Mouse (Mus musculus) intestine, postnatal 0 days (tissue): ENCODE results near the gene Oas2. TPM values are rescaled to one million over a fixed set of nuclear protein-coding genes. Genes with fewer than 3 reads are reported as not detected.
A peak's percentile ranks its signal among the peaks of the same experiment; 100 is the strongest.

Experiments used
- ATAC-seq: fragments of 200-750 bp; cut with Nextera tagmentation; 2 replicates; pipeline ENCODE4 v1.8.0; 2017; ENCODE audit warnings: mild to moderate bottlenecking, moderate TSS enrichment, moderate library complexity
- H3K27ac ChIP-seq: fragments of 300-500 bp; sonication (generic); 2 replicates; pipeline ENCODE4 v1.5.1; 2014; ENCODE audit warnings: mild to moderate bottlenecking, low read depth, low read length, moderate library complexity
- H3K27me3 ChIP-seq: fragments of 300-500 bp; sonication (generic); replicated peaks from 2 replicates; pipeline ENCODE4 v1.6.1; 2014; ENCODE audit warnings: low read length, mixed read lengths; ENCODE audit not compliant: control insufficient read depth, insufficient read depth
- H3K36me3 ChIP-seq: fragments of 300-500 bp; sonication (generic); 2 replicates; pipeline ENCODE4 v1.6.1; 2014; ENCODE audit warnings: mild to moderate bottlenecking, moderate library complexity; ENCODE audit not compliant: control insufficient read depth, insufficient read depth
- H3K4me1 ChIP-seq: fragments of 300-500 bp; sonication (generic); replicated peaks from 2 replicates; pipeline ENCODE4 v1.6.1; 2014; ENCODE audit warnings: antibody characterized with exemption, low read length, mixed read lengths; ENCODE audit not compliant: control insufficient read depth, insufficient read depth
- H3K4me2 ChIP-seq: fragments of 300-500 bp; sonication (generic); replicated peaks from 2 replicates; pipeline ENCODE4 v1.6.1; 2014; ENCODE audit warnings: low read depth, mild to moderate bottlenecking, moderate library complexity
- H3K4me3 ChIP-seq: fragments of 300-500 bp; sonication (generic); 2 replicates; pipeline ENCODE4 v1.5.1; 2014; ENCODE audit warnings: low read depth, low read length
- H3K9ac ChIP-seq: fragments of 300-500 bp; sonication (generic); 2 replicates; pipeline ENCODE4 v1.6.1; 2014; ENCODE audit warnings: mild to moderate bottlenecking, low read depth, low read length
- H3K9me3 ChIP-seq: fragments of 300-500 bp; sonication (generic); 2 replicates; pipeline ENCODE4 v1.6.1; 2016; ENCODE audit warnings: mixed run types; ENCODE audit not compliant: control insufficient read depth
- CTCF ChIP-seq: sonication (generic); IDR thresholded peaks from 2 replicates; pipeline ENCODE4 v1.5.1; 2016; ENCODE audit warnings: low read depth, mild to moderate bottlenecking, control low read depth, antibody characterized with exemption, moderate library complexity
- WGBS: fragments of 180-500 bp; shearing (Covaris S2); extraction: QIAGEN DNeasy Blood & Tissue Kit; methylation state at CpG from one replicate; pipeline ENCODE4 v1.1.7; 2014; 5-methylcytosine and 5-hydroxymethylcytosine counted together
- polyA plus RNA-seq: library from polyadenylated mRNA; unstranded; fragments of >200 nt; fragmentation: Nextera tagmentation; extraction: Ambion mirVana; gene quantifications from 2 replicates; pipeline ENCODE4 v1.2.1, GENCODE M21; 2015

Gene Oas2
- polyA plus RNA-seq, 1 experiment from 2014 or later: 0.23 TPM

DNA sequence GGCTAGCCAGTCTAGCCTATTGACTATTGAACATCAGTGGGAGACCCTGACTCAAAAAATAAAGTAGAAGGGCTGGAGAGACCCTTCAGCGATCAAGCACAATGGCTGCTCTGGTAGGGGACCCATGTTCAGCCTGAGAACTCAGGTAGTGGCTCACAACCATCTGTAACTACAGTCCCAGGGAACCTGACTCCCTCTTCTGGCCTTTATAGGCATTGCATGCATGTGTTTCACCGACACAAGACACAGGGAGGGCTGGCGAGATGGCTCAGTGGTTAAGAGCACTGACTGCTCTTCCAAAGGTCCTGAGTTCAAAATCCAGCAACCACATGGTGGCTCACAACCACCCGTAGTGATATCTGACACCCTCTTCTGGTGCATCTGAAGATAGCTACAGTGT is 7.5 kb downstream of the Oas2 start:
- TF ChIP-seq CTCF: peak; percentile 73
- no peaks in the 10 kb centered on the region for H3K4me1 ChIP-seq
- H3K9ac ChIP-seq: no peak overlapping the region
- H3K4me2 ChIP-seq: no peak overlapping the region
- H3K36me3 ChIP-seq: no peaks in the 10 kb centered on the region
- no peaks in the 10 kb centered on the region for H3K27me3 ChIP-seq
- H3K4me3 ChIP-seq: no peak overlapping the region
- H3K27ac ChIP-seq: no peak overlapping the region
- no peak for ATAC-seq
- H3K9me3 ChIP-seq: no peaks in the 10 kb centered on the region
- 20% methylated on average over 4 of the region's 4 CpGs for WGBS

DNA sequence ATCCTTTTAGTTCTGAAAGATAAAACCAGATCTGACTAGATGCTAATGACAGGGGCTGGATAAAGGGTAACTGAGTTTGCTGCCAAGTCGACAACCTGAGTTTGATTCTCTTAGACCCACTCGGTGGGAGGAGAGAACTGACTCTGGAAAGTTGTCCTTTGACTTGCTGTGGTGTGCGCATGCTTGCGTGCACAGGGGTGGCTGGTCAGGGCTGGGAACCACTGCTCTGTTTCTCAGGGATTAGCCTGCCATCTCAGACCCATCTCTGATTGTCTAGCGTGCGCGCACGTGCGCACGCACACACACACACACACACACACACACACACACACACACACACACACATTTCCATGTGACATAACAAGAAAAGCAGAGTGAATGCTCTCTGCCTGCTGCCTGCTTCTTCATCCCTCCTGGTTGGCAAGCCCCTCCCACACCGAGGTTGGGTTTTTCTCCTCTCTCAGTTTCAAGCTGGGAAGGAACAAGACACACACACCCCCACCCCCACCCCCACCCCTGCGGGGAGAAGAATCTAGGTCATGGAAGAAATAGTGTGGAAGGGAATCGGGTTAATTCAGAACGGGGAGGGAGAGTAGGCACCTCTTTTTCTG is 15.2 kb downstream of the Oas2 start:
- WGBS: 69% methylated on average over 14 of the region's 14 CpGs
- no peak for ATAC-seq

DNA sequence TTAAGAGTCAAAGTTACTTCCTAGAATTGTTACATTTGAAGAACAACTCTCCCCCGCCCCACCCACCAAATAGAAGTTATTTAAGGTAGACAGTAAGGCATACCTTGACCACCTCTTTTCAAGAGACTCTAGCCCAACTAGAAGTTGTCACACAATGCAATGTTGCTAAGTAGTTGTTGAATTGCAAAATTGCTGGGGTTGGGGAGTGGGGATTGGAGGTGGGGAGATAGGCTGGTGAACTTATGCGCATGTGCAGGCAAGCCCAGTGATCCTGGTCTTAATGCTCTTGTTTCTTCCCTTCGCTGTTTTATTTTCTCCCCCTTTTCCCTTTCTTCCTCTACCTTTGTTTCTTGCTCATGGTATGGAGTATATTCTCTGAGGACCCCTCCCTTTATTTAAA is 16.0 kb downstream of the Oas2 start:
- ATAC-seq: no peak
- H3K4me1 ChIP-seq: no peaks in the 10 kb centered on the region
- no peak overlapping the region for H3K4me3 ChIP-seq
- WGBS: 90% methylated on average over 3 of the region's 3 CpGs
- H3K27me3 ChIP-seq: no peaks in the 10 kb centered on the region
- H3K9me3 ChIP-seq: no peaks in the 10 kb centered on the region
- H3K27ac ChIP-seq: no peak overlapping the region
- no peak overlapping the region for H3K9ac ChIP-seq
- no peak for TF ChIP-seq CTCF
- no peaks in the 10 kb centered on the region for H3K36me3 ChIP-seq
- no peak overlapping the region for H3K4me2 ChIP-seq

More for the DNA sequence above, 15.2 kb downstream of the Oas2 start:
- H3K4me2 ChIP-seq: no peak overlapping the region
- no peak overlapping the region for H3K9ac ChIP-seq
- H3K4me3 ChIP-seq: no peak overlapping the region
- no peak overlapping the region for H3K27ac ChIP-seq
- no peaks in the 10 kb centered on the region for H3K9me3 ChIP-seq
- no peaks in the 10 kb centered on the region for H3K36me3 ChIP-seq
- H3K27me3 ChIP-seq: no peaks in the 10 kb centered on the region
- TF ChIP-seq CTCF: no peak
- no peaks in the 10 kb centered on the region for H3K4me1 ChIP-seq

DNA sequence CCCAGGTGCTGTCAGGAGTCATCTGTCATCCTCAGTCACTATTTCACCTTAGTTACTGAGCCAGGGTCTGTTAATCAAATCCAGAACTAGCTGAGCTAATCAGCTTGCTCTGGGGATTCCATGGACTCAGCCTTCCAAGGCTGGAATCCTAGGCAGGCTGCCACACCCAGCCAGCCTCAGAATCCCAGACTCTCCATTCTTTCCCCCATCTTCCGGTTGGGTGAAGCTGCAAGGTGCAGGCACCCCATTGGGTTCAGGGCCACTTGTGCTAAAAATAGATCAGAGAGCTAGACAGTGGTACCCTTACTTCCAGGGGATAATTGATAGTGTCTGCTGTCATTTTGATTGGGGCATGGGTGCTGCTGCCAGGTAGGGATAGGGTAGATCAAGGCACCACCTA is 16.9 kb downstream of the Oas2 start:
- H3K9me3 ChIP-seq: no peaks in the 10 kb centered on the region
- no peak overlapping the region for H3K4me3 ChIP-seq
- no peaks in the 10 kb centered on the region for H3K36me3 ChIP-seq
- no peaks in the 10 kb centered on the region for H3K27me3 ChIP-seq
- 63% methylated on average over 1 of the region's 1 CpGs for WGBS
- H3K27ac ChIP-seq: no peak overlapping the region
- ATAC-seq: no peak
- TF ChIP-seq CTCF: no peak
- H3K4me2 ChIP-seq: no peak overlapping the region
- no peaks in the 10 kb centered on the region for H3K4me1 ChIP-seq
- H3K9ac ChIP-seq: no peak overlapping the region

DNA sequence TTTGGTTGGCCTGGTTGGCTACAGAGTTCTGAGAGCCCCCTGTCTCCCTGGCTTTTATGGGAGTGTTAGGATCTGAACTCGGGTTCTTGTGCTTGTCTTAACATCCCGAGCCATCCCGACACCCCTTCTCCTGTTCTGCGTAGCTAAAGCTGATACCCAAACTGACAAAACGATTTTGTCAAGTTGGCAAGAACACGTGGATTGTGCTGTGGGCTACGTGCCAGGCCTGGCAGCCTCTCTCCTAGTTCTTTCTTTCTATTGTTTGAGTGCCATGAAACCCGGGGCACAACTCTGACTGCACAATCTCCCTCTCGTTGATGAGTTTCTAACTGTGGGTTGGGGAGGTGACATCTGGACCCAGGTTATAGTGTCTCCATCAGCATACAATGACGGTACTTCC is 20.3 kb downstream of the Oas2 start:
- H3K4me2 ChIP-seq: no peak overlapping the region
- no peak for TF ChIP-seq CTCF
- 79% methylated on average over 10 of the region's 10 CpGs for WGBS

DNA sequence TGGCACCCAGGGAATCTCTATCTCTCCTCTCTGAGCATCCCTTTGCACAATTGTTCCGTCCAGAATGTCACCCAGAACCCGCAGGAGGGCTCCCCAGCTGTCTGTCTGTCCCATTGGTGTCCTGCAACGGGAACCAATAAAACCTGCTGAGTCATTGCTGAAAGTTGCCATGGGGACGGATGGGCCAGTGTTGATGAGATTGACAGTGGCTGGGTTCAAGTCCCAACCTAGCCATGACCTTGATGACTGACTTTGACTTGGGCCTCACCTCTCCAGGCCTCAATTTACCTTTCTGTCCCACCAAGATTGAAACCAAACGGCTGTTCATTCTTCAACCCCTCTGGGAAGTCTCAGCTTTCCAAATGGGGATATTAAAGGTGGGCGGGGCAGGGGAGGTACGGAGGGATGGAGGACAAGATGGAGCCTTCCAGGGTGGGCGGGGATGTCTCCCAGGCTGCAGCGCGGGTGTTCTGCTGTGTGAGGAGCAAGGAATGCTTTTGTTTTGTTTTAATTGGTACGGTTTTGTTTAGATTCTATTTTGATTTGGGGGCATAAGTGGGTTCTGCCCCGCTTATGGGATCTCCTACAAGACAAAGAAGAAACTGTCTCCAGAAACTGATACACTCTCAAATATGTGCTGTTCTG is 23.7 kb downstream of the Oas2 start:
- Histone ChIP-seq H3K9me3 (no peaks in the 10 kb centered on the region), H3K27me3 (no peaks in the 10 kb centered on the region), H3K36me3 (no peaks in the 10 kb centered on the region), H3K27ac (no peak overlapping the region), H3K4me3 (no peak overlapping the region), H3K9ac (no peak overlapping the region), H3K4me2 (no peak overlapping the region), H3K4me1 (no peaks in the 10 kb centered on the region)
- TF ChIP-seq CTCF: no peak
- WGBS: 53% methylated on average over 12 of the region's 12 CpGs
- no peak for ATAC-seq

More for the DNA sequence above, 20.3 kb downstream of the Oas2 start:
- ATAC-seq: no peak
- Histone ChIP-seq H3K4me1 (no peaks in the 10 kb centered on the region), H3K9ac (no peak overlapping the region), H3K27me3 (no peaks in the 10 kb centered on the region), H3K36me3 (no peaks in the 10 kb centered on the region), H3K27ac (no peak overlapping the region), H3K9me3 (no peaks in the 10 kb centered on the region), H3K4me3 (no peak overlapping the region)

DNA sequence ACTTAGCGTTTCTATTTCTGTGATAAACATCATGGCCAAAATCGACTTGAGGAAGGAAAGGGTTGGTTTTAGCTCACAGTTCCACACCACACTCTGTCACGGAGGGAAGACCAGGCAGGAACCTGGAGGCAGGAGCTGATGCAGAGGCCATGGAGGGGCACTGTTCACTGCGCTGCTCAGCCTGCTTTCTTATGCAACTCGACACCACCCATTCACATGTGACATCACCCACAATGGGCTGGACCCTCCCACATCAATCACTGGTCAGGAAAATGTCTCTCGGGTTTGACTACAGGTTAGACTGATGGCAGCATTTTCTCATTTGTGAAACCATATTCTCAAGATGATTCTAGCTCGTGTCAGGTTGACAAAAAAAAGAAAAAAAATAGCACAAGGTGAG is 28.6 kb downstream of the Oas2 start:
- WGBS: 54% methylated on average over 7 of the region's 7 CpGs
- no peak for ATAC-seq
- Histone ChIP-seq H3K4me2 (no peak overlapping the region), H3K4me1 (no peaks in the 10 kb centered on the region), H3K36me3 (no peaks in the 10 kb centered on the region), H3K9ac (no peak overlapping the region), H3K27me3 (no peaks in the 10 kb centered on the region), H3K9me3 (no peaks in the 10 kb centered on the region), H3K4me3 (no peak overlapping the region), H3K27ac (no peak overlapping the region)
- TF ChIP-seq CTCF: no peak
